Comparison of ENCODE assay signal across 32 mouse cellular contexts in the genomic region with DNA sequence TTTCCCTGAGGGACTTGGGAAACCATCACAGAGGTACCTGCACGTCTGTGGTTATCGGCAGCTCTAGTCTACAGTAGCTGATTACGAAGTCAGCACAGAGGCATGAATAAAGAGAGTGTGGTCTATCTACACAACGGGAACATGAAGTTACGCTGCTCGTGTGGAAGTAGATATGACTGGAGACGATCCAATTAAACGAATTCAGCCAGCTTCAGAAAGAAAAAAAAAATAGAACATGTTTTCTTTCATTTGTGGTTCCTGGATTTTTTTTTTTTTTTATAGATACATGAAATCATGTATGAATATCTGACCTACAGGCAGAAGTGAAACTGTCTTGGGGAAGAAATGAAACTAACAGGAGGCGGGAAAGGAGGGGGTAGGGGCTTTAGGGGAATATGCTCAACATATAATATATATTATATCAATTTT. TPM values are rescaled to one million over a fixed set of nuclear protein-coding genes. Genes with fewer than 3 reads are reported as not detected.
DNase-seq lines count a peak whose midpoint lies in the region; ATAC-seq lines count a peak whose summit lies in the region.
"Had no signal": no experiment of that assay in that cellular context is flagged by ENCODE, and none has a peak within 500 bp of the region (broad histone marks: within the 10 kb centered on the region; RNA-seq: fewer than 3 reads in every experiment).

No protein-coding gene starts in this region.

- H3K4me1 ChIP-seq in forebrain, embryonic 15.5 days = peaks cover 4% of the 10 kb centered on the region; the same call in 1 of the 2 replicates
- H3K4me1 ChIP-seq in forebrain, embryonic 12.5 days = no peaks in the 10 kb centered on the region
- no peaks in the 10 kb centered on the region for H3K4me1 ChIP-seq in limb, embryonic 10.5 days
- H3K4me1 ChIP-seq: embryonic facial prominence, embryonic 10.5 days; embryonic facial prominence, embryonic 15.5 days; heart, embryonic 13.5 days; hindbrain, embryonic 10.5 days; hindbrain, embryonic 15.5 days; limb, embryonic 15.5 days; liver, embryonic 13.5 days; neural tube, embryonic 12.5 days had no signal

- no peak for ATAC-seq in forebrain, embryonic 15.5 days (replicated peaks)
- no peak for ATAC-seq in forebrain, embryonic 12.5 days (ENCODE audit: low FRiP score)
- ATAC-seq in granulocyte monocyte progenitor cell, adult 5-6 weeks (replicated peaks; ENCODE audit: poor library complexity, severe bottlenecking) = peak; percentile 70
- ATAC-seq: CD4-positive, CD25-positive, alpha-beta regulatory T cell, adult 4 months; lung, postnatal 0 days had no signal

- peak; percentile 44 to 65 for DNase-seq in spleen, postnatal 36 days (ENCODE audit: low spot score in 2 of 2)
- DNase-seq in spleen, postnatal 10 days (ENCODE audit: low spot score in 2 of 2) = no peak
- peak; percentile 70 for DNase-seq in splenic B cell, adult 2 months (ENCODE audit: low read depth, low spot score)
- DNase-seq in c-Kit-positive CD71-positive TER-119-positive erythroid progenitor cells, embryonic 14.5 days (ENCODE audit: low spot score) = no peak
- no peak for DNase-seq in limb, embryonic 10.5 days (ENCODE audit: low spot score)
- DNase-seq: adrenal gland, adult 8-10 months; cerebellum, adult 18-20 months; cerebellum, postnatal 14 days; heart, postnatal 14 days; kidney, adult 18-20 months; kidney, postnatal 36 days; left cerebral cortex, postnatal 4 days; liver, embryonic 13.5 days; lung, adult 18-20 months; right cerebral cortex, postnatal 4 days; thymus, adult 2 months; thymus, postnatal 36 days had no signal

- H3K4me2 ChIP-seq in forebrain, embryonic 15.5 days (replicated peaks) = no peak overlapping the region
- H3K4me2 ChIP-seq in forebrain, embryonic 12.5 days = no peak overlapping the region
- H3K4me2 ChIP-seq: embryonic facial prominence, embryonic 15.5 days; heart, embryonic 13.5 days; hindbrain, embryonic 15.5 days; limb, embryonic 15.5 days; liver, embryonic 13.5 days; midbrain, embryonic 11.5 days; neural tube, embryonic 12.5 days had no signal

- H3K27me3 ChIP-seq in forebrain, embryonic 15.5 days = no peaks in the 10 kb centered on the region
- no peaks in the 10 kb centered on the region for H3K27me3 ChIP-seq in forebrain, embryonic 12.5 days
- no peaks in the 10 kb centered on the region for H3K27me3 ChIP-seq in splenic B cell, adult 2 months (ENCODE audit: control insufficient read depth, insufficient read depth, low read length, poor library complexity, severe bottlenecking)
- no peaks in the 10 kb centered on the region for H3K27me3 ChIP-seq in limb, embryonic 10.5 days (ENCODE audit: low read depth, poor library complexity, severe bottlenecking)
- H3K27me3 ChIP-seq: embryonic facial prominence, embryonic 15.5 days; heart, embryonic 13.5 days; hindbrain, embryonic 15.5 days; limb, embryonic 15.5 days; liver, embryonic 13.5 days; neural tube, embryonic 12.5 days had no signal

- 72% methylated on average over 9 of the region's 9 CpGs for WGBS in forebrain, embryonic 15.5 days
- whole genome bisulfite sequencing in forebrain, embryonic 12.5 days = 93% methylated on average over 9 of the region's 9 CpGs
- whole genome bisulfite sequencing in limb, embryonic 10.5 days = 94% methylated on average over 9 of the region's 9 CpGs

- H3K27ac ChIP-seq in forebrain, embryonic 15.5 days (replicated peaks) = peak overlapping the region; percentile 53; the same call in 1 of the 2 replicates
- H3K27ac ChIP-seq in forebrain, embryonic 12.5 days = no peak overlapping the region
- H3K27ac ChIP-seq in limb, embryonic 10.5 days = no peak overlapping the region
- H3K27ac ChIP-seq: embryonic facial prominence, embryonic 10.5 days; embryonic facial prominence, embryonic 15.5 days; heart, embryonic 13.5 days; hindbrain, embryonic 10.5 days; hindbrain, embryonic 15.5 days; layer of hippocampus, adult 2 months; limb, embryonic 15.5 days; liver, embryonic 13.5 days; neural tube, embryonic 12.5 days had no signal

- H3K9me3 ChIP-seq in forebrain, embryonic 15.5 days = no peaks in the 10 kb centered on the region
- H3K9me3 ChIP-seq in forebrain, embryonic 12.5 days = no peaks in the 10 kb centered on the region
- H3K9me3 ChIP-seq in limb, embryonic 10.5 days (replicated peaks) = no peaks in the 10 kb centered on the region
- H3K9me3 ChIP-seq: embryonic facial prominence, embryonic 10.5 days; embryonic facial prominence, embryonic 15.5 days; hindbrain, embryonic 10.5 days; hindbrain, embryonic 15.5 days; limb, embryonic 15.5 days; liver, embryonic 13.5 days had no signal

- no peak overlapping the region for H3K4me3 ChIP-seq in forebrain, embryonic 15.5 days
- no peak overlapping the region for H3K4me3 ChIP-seq in forebrain, embryonic 12.5 days (replicated peaks)
- no peak overlapping the region for H3K4me3 ChIP-seq in limb, embryonic 10.5 days
- H3K4me3 ChIP-seq: embryonic facial prominence, embryonic 10.5 days; embryonic facial prominence, embryonic 15.5 days; heart, embryonic 13.5 days; hindbrain, embryonic 10.5 days; hindbrain, embryonic 15.5 days; layer of hippocampus, adult 2 months; limb, embryonic 15.5 days; liver, embryonic 13.5 days; myocyte; neural tube, embryonic 12.5 days had no signal

- H3K36me3 ChIP-seq in forebrain, embryonic 15.5 days = no peaks in the 10 kb centered on the region
- no peaks in the 10 kb centered on the region for H3K36me3 ChIP-seq in forebrain, embryonic 12.5 days (replicated peaks)
- no peaks in the 10 kb centered on the region for H3K36me3 ChIP-seq in splenic B cell, adult 2 months (ENCODE audit: control insufficient read depth, insufficient read depth, low read length, poor library complexity, severe bottlenecking)
- H3K36me3 ChIP-seq in limb, embryonic 10.5 days = no peaks in the 10 kb centered on the region
- H3K36me3 ChIP-seq: embryonic facial prominence, embryonic 10.5 days; embryonic facial prominence, embryonic 15.5 days; heart, embryonic 13.5 days; hindbrain, embryonic 10.5 days; hindbrain, embryonic 15.5 days; limb, embryonic 15.5 days; liver, embryonic 13.5 days; neural tube, embryonic 12.5 days had no signal

- no peak overlapping the region for H3K9ac ChIP-seq in forebrain, embryonic 15.5 days (replicated peaks)
- H3K9ac ChIP-seq in forebrain, embryonic 12.5 days = no peak overlapping the region
- H3K9ac ChIP-seq: embryonic facial prominence, embryonic 15.5 days; heart, embryonic 13.5 days; hindbrain, embryonic 15.5 days; limb, embryonic 15.5 days; liver, embryonic 13.5 days; neural tube, embryonic 12.5 days had no signal

RNA-seq across cellular contexts. Expression of gene Cradd, which starts 43.7 kb away (rescaled TPM):
- 9.5 and 10.1 TPM in 2 replicates for polyA plus RNA-seq in forebrain, embryonic 15.5 days (2015; fragmentation: Nextera tagmentation; extraction: Ambion mirVana)
- polyA plus RNA-seq in forebrain, embryonic 12.5 days (2016; fragmentation: Nextera tagmentation; extraction: Ambion mirVana) = 13.3 and 14.2 TPM in 2 replicates
- 15.0 and 15.5 TPM in 2 replicates for total RNA-seq in granulocyte monocyte progenitor cell, adult 5-6 weeks (2014; fragmentation: Nextera tagmentation)
- 3.3 and 5.3 TPM in 2 replicates for total RNA-seq in granulocyte monocyte progenitor cell, adult 5-6 weeks (2017)
- 11.5 and 11.9 TPM in 2 replicates for polyA plus RNA-seq in limb, embryonic 10.5 days (2016; fragmentation: Nextera tagmentation; extraction: Ambion mirVana)

RNA-seq across cellular contexts. Expression of gene Socs2, which starts 49.3 kb away (rescaled TPM):
- polyA plus RNA-seq in forebrain, embryonic 15.5 days (2015; fragmentation: Nextera tagmentation; extraction: Ambion mirVana) = 144 and 153 TPM in 2 replicates
- 73.4 and 74.1 TPM in 2 replicates for polyA plus RNA-seq in forebrain, embryonic 12.5 days (2016; fragmentation: Nextera tagmentation; extraction: Ambion mirVana)
- total RNA-seq in granulocyte monocyte progenitor cell, adult 5-6 weeks (2014; fragmentation: Nextera tagmentation) = not detected in 2 replicates
- not detected in 2 replicates for total RNA-seq in granulocyte monocyte progenitor cell, adult 5-6 weeks (2017)
- polyA plus RNA-seq in limb, embryonic 10.5 days (2016; fragmentation: Nextera tagmentation; extraction: Ambion mirVana) = 34.5 and 40.8 TPM in 2 replicates

Comparison
In these comparisons a context has a peak if more than half of its experiments do, and no peak if none do; other contexts are left out.
1. DNase-seq: peak in spleen, postnatal 36 days (2 of 2) and splenic B cell, adult 2 months (single experiment); none in spleen, postnatal 10 days (0 of 2), c-Kit-positive CD71-positive TER-119-positive erythroid progenitor cells, embryonic 14.5 days (single experiment) and limb, embryonic 10.5 days (single experiment).